Mouse (Mus musculus): ENCODE results near the gene Vps13c.

Gene Vps13c

DNA sequence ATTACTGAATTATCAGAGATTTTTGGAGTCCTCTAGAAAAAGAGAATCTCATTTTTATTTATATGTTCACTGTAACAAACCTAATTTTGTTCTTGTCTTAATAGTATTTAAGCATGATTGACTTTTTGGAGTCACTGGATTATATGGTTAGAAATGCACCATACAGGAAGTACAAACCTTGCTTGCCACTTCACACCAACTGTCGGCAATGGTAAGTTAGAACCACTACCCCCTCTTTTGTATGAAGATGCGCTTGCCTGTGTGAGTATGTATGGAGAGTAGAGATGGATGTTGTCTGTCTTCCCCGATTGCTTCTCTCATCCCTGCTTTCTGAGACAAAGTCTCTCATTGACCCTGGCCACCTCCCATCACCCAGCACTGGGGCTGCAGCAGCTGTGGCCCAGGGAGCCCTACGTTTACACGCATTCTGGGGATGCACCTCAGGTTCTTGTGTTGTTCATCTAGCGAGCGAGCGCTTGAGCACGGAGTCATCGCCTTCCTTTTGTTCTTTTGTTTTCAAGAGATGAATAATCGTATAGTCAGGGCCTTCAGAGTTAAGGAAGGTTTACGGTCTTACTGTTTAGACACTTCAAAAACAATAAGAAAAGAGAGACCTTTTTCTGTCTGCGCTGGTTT lies 43.3 kb downstream of the Vps13c start:
- no peak for DNase-seq (ENCODE audit: low spot score)

DNA sequence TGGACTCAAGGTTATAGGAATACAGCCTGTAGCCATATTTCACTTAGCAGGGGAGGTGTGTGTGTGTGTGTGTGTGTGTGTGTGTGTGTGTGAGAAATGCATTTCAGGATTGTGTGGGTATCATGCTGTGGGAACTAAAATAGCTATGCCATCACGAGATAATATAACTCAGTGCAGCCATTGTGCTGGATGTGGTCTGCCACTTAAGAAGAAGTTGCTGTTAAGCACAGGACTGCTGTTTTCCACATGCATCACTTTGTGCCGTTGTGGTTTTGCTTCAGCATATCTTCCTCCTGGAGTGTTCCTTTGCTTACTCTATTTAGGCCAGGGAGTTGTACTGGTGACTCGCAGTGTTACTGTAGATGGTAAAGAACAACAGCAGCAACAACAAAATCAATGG lies 43.9 kb downstream of the Vps13c start:
- no peak for DNase-seq (ENCODE audit: low spot score)

DNA sequence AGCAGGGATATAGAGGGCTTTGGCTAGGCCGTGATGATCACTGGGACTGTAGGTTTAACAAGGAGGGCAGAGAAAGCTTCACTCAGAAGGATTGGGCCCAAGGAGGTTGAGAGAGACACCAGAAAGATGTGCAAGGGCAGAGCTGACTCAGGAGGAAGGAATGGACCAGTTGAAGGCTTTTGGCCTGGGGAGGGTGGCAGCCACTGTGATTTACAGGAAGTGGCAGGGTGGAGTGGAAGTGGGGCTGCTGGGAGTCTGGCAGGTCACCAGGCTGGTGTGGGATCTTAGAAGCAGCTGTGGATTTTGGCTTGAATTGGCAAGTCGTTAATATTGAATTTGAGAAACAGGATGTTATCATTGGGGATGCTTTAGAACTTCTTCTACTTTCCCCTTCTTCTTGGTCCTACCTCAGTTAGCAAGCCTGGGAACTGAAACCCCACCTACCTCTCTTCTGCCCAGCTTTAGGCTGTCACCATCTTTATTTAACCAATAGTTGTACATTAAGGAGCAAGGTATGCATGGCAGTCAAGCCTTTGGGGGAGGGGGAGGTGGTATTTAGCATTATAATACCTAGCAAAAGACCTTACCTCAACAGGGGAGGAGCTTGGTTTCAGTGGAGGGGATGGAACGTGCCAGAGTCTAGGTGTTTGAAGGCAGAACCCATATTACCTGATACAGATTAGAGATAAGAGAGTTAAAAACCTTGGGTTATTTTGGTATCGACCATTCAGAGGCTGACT lies 47.0 kb downstream of the Vps13c start:
- DNase-seq (ENCODE audit: low spot score): no peak

DNA sequence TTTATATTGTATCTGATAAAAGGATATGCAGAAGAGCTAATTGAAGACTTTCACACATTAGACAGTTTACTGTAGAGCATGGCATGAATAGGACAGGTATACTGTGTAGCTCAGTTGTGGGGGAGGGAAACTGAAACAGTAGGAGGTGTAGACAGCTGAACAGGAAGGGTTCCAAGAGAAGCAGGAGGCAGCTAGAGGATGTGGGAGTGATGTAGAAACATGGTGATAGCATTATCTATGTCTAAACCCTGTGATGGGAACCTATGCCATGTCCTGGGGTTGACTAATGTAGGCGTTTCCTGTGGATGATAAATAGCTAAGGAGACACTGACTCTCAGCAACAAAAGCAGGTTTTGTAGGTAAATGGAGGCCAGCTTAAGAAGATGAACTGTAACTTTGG lies 53.3 kb downstream of the Vps13c start:
- DNase-seq (ENCODE audit: low spot score): no peak

DNA sequence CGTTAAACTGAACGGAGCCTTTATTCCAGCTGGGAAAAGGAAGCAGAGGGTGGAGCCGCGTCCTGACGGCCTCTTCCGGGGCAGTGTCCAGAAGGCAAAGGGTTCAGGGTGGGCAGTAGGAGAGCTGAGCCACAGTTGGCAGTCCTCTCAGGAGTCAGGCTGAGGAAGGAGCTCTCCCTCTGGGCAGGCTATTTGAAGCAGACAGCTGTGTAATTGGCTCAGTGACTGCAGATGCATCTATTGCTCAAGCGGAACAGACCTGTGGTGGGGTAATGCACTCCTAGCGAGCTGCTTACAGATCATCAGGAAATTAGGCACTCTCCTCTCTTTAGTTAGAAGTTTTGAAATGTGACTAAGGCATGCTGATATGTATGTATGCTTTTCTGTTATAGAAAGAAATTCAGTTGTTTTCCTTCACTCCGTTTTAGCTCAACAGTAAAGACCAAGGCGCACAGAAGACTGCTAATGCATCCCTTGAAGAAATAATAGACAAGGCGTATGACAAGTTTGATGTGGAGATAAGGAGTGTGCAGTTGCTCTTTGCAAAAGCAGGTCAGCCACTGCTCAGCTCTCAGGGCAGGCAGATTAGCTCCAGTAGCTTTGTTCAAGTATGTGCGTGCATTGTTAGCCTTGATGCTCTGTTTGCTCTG lies 56.6 kb downstream of the Vps13c start:
- DNase-seq (ENCODE audit: low spot score): no peak

DNA sequence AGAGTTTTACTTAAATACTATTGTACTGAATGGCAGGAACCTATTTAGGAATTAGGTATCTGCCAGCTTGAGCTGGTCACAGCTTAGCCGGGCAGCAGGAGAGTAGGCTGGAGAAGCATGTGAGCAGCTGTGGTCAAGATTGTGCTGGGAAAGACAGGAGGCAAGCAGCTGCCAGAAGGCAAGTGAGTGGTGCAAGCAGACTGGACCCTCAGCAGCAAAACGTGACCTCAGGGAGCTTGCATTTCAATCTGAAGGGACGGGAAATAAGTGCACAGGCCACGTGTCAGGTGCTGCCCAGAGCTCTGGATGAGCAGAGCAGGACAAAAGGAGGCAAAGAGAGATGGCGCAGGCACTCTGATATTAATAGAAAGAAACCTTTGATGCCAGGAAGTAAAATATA lies 60.2 kb downstream of the Vps13c start:
- no peak for DNase-seq (ENCODE audit: low spot score)

DNA sequence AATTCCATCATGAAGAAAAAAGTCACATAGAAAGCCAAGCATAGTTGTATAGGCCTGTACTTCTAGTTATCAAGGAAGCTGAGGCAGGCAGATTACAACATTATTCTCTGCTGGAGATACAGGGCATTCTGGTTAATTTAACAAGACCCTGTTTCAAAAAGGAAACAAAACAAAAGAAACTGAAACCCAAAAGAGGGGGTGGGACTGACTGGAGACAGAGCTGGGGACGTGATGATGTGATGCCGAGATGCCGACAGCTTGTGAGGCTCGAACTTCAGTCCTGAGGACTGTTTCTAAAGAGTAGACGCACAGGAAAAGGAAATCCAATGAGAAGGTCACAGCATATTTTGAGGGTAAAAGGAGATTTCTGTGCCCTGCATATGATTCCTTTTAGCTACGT lies 64.2 kb downstream of the Vps13c start:
- no peak for DNase-seq (ENCODE audit: low spot score)

DNA sequence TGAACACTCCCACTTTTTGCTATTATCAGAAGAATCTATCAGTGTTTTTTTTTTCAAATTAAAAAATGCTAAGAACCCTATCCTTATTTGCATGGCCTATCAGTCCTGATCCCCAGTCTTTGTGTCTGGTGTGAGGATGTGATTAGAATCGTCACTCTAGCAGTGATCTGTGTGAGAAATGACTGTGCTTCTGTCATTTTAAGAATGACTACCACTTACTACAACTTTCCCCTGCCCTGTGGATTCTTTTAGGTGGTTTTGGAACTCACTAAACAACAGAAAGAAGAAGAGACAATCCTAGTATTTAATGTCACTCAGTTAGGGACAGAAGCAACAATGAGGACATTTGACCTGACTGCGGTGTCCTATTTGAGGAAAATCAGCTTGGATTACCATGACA lies 65.3 kb downstream of the Vps13c start:
- no peak for DNase-seq (ENCODE audit: low spot score)

DNA sequence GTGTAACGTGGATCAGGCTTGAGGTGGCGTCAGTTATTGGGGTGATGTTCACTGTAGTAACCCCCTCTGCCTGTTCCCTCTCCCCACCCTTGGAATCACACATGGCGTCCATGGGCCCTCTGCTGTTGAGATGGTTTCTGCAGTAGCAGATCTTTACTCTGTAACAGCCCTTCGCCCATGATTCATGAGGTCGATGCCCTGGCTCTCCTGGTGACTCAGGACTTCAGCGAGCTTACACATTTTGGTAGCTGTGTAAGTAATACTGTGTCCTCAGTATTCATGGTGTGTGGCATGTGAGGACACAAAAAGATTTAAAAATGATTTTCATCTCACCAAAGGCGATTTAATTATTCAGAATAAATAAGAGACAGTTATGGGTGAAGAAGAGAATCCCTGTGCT lies 74.5 kb downstream of the Vps13c start:
- no peak for DNase-seq (ENCODE audit: low spot score)

DNA sequence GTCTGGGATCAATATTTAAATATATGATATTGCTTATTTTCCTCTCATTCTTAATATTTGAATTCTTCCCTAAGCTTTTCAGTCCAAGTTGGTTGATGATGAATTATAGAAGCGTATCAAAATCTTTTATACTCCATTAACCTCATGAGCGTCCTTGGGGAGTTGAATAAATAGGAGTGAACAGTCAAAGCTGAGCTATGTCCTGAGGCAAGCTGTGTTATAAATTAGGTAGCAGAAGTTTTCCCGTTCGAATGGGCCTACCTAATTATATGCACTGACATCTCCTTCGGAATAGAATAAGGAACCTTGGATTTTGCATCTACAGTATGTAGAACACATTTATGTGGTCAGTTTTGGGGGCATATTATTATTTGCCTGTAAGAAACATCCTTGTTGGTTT lies 82.2 kb downstream of the Vps13c start:
- DNase-seq (ENCODE audit: low spot score): no peak

DNA sequence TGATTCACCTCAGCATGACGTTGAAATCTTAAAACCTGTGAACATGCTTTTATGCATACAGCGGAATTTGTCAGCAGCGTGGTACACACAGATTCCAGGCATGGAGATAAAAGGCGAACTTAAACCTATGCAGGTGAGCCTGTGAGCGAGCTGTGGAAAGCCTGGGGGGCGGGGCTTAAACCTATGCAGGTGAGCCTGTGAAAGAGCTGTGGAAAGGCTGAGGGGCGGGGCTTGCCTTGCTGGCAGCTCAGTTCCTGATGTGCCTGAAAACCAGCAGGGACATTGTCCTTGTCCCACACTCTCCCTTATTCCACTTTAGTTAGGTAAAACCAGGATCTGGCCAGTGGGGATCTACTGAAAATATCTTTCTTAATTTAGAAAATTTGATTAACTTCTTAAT lies 90.4 kb downstream of the Vps13c start:
- DNase-seq (ENCODE audit: low spot score): no peak

DNA sequence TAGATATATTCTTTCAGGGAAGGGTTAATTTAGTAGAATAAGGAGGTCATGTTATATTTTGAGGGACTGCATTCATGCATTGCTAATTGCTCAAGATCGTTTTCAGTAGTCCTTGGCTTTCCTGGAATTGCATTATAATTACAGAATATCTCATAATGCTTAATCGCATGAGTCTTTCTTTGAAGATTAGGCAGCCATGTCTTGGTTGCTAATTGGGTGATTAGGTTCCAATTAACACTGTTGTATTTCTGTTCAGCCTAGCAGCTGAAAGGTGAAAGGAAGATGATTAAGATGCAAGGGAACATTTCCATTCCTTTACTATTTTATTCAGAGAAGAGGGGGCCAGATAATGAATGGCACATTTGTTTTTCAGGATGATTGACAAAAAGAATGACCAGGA lies 97.1 kb downstream of the Vps13c start:
- no peak for DNase-seq (ENCODE audit: low spot score)

DNA sequence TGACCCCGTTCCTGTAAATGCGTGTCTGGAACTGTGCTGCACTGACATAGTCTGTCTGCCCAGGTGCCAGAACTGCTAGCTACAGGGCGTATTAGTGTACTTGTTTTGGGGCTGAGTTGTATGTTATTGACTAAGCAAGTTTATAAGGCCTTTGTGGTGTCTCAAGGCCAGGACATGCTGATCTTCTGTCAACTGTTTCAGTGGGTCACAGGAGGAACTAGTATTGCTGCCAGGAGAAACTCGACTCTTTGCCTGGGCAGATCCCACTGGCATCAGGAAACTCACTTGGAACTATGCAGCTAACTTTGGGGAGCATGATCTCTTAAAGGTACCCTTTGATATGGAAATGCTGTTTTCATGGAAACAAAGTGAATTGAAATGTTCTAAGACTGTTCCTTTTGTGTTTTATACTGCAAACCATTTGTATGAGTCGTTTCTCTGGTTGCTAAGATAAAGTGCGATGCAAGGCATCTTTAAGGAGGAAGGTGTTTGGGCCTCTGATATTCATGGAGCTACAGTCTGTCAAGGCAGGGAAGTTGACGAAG lies 115.3 kb downstream of the Vps13c start:
- DNase-seq (ENCODE audit: low spot score): no peak

DNA sequence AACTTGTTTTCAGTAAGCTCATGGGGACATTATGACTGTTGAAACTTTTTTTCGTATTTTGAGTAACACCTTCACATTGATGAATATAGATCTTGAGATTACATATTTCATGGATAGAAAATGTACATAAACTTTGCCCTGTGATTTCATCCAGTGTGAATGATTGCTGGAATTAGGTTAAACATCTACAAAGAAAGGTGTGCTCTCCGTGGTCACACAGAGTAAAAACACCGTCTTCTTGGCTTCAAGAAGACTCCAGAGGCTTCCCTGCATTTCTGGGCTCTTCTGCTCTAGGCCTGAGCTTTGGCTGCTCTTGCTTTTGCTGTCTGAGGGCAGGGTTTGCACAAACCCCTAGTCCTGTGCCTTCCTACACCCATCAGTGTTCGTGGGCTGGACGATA lies 121.8 kb downstream of the Vps13c start:
- DNase-seq (ENCODE audit: low spot score): no peak

DNA sequence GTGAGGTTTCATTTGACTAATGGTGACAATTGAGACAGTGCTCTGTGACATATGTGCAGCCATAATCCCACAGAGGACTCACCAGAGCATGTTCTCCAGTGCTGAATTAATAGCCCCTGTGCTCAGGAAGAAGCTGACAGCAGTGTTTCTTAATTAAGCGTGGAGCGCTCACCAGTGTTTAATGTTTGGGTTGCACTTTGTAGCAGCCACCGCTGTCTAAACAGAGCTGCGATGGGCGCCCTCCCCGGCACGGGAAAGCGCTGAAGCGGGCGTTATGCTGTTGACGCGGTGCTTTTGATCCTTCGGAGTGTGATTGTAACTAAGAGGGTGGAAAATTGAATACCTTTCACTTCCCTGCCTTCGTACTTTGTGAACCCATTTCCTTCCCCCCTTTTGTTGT lies 125.7 kb downstream of the Vps13c start:
- DNase-seq (ENCODE audit: low spot score): no peak

DNA sequence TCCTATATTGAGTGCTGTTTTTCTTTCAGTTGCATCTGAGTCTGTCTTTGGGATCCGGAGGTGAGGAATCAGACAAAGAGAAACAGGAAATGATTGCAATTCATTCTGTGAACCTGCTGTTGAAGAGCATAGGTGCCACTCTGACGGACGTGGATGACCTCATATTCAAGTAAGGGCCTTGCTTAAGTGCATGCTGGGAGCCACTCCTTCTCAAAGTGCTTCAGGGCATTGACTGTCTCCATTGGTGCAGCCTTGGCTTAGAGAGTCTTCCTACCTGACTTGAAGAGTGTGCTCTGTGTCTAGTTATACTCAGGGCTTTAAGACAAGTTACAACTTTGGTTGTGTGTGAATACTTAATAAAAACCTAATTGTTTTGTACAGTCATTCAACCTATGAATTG lies 126.8 kb downstream of the Vps13c start:
- DNase-seq (ENCODE audit: low spot score): no peak

DNA sequence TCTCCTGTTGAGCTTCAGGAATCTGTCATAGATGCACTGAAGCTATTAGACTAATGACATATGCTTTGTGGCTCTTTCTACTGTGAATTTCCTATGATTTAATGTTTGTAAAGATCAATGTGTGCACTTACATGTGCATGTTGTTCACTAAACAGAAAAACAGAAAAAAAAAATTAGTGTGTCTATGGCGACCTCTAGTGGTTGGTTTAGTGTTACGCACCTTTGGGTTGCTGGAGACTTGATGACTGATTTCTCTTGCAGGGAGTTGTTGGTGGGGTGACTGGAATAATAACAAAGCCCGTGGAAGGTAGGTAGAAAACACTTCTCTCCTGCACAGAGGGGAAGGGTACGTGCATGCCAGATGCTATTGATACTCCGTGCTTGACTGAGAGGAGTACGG lies 133.3 kb downstream of the Vps13c start:
- peak; percentile 61 for DNase-seq (ENCODE audit: low spot score)

DNA sequence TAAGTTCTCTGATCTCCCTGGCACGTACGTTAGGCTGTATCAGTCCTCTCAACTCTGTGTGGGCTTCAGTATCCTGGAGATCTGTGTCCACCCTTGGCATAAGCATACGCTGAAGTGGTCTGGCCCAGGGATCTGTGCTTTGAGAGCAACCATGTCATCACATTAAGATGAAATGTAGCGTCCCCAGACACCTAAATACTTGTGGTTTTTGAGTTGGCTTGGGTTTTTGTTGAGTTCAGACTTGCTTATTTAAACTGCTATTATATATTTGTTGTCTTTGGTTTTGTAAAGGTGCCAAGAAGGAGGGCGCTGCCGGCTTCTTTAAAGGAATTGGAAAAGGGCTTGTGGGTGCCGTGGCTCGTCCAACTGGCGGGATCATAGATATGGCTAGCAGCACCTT lies 135.3 kb downstream of the Vps13c start:
- DNase-seq (ENCODE audit: low spot score): no peak

DNA sequence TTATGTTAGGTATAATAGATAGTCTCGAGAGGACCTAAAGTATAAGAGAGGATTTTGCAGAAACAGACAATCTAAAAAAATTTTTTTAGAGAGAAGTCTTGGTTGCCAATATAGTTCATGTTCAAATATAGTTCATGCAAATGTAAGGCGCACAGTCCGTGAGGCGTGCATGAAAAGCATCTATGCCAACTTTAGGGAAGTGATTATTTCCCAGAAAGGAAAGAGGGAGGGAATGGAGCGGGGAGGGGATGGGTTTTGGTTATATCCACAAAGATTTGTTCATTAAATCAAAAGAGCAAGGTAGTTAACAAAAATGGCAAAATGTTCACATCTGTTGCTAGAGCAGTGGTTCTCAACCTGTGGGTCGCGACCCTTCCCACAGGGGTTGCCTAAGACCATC lies 166.4 kb downstream of the Vps13c start:
- DNase-seq (ENCODE audit: low spot score): no peak

DNA sequence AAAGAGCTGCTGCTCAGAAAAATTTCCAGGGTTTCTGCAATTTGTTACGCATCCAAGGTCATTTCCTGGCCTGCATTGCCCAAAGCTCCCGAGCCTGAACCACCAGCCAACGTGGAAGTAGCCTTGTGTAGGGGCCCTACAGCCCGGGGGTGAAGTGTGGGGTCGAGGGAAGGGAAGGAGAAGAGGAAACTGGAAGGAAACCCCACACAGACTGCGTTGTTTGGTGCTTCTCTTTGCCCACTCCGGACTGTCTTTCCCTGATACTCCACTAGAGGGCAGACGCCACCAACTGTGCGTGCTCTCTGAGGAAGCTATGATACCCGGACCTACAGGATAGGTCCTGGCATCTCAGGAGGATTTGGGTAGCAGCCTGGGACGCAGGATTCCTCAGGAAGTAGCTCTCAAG lies 174.8 kb downstream of the Vps13c start:
- peak; percentile 60 for DNase-seq (ENCODE audit: low spot score)

DNA sequence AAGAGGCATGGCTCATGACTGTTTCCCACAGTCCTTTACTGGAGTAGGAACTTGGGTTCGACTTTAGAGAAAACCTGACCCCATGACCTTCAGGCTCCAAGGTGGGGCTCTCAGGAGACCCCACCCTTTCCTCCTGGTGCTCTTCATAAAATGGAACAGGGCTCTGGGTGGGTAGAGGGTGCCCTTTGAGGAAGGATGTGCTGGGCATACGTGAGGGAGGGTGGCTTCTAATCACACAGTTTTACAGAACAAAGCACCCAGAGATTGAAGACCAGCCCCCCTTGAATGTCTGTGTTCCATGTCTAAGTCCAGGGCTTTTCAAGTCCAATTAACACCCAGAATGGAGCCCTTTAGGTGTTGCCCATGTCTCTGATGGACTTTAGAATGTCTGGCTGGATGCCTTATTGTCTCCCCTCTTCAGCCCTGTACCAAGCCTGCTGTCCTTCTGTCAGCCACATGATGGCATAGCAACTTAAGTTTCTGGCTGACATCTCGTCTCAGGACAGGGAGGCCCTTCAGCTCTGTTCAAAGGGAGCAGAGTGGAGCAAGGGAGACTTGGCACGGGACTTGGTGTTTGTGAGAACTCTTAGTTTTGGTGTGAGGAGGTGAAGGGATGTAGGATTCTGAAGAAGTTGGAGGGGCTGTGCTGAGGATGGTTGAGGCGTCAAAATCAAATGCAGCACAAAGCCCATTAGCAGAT lies 176.2 kb downstream of the Vps13c start:
- DNase-seq (ENCODE audit: low spot score): peak; percentile 22

DNA sequence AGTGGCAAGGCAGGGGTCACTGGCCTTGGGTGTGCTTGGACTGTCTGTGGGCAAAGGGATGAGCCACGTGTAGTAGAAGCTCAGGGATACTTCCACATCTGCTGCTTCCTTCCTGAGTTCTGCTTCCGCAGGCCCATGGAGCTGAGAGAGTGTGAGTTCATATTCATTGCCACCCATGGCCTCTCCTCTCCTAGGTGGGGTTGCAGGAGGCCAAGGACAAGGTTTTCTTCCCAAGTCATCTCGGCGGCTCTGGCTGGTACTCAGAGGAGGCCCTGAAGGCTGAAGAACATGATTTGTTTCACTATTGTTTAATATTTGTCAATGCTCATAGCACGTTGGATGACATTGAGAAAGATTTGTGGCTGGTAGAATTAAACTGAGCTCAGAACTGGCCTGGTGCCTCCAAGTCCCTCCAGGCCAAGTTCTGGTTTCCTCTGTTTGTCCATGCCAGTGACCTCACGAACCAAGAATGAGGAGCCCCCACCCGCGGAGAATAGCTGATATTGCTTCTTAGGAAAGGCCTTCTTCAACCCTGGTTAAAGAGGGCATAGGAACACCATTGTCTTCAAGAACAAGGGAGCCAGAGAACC lies 180.7 kb downstream of the Vps13c start:
- no peak for DNase-seq (ENCODE audit: low spot score)

All from adipocyte (in vitro differentiated cells).